Mouse (Mus musculus): Measurements from ENCODE around the gene Neurl3. TPM values are rescaled to one million over a fixed set of nuclear protein-coding genes. Genes with fewer than 3 reads are reported as not detected.

The Neurl3 gene
- total and polyA plus RNA-seq, 3 experiments, result 0.08 to 0.09 (median 0.08) TPM

DNA sequence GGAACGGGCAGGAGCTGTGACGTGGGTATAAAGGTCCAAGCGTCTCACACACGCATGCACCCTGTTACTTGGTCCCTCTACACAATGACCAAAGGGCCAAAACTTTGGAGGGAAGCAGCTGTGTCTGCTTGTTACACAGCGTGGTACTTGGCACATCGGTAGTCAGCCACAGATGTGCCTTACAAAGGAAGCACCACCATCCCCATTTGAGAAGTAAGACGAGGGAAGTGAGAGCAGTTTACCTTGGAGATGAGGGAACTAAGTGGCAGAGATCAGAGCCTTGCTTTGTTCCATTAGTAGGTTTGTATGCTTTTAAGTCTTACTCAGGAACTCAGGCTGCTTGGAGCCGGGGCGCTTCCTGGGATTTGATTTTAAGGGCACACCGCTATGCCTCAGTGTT lies 35.1 kb downstream of the Neurl3 start:
- TF ChIP-seq HCFC1 (IDR thresholded peaks at IDR 0.05; ENCODE audit: low read depth, low read length) (no peak), NELFE (IDR thresholded peaks at IDR 0.05; ENCODE audit: low read depth, low read length) (no peak), SIN3A (IDR thresholded peaks at IDR 0.05; ENCODE audit: low read length) (no peak), CTCF (conservative IDR thresholded peaks at IDR 0.05 in 1 of 2, IDR thresholded peaks at IDR 0.05 in 1 of 2; ENCODE audit: low read depth in 2 of 2, low read length in 2 of 2) (no peak), MYC (IDR thresholded peaks at IDR 0.05; ENCODE audit: low read depth, low read length) (no peak), SMC3 (IDR thresholded peaks at IDR 0.05; ENCODE audit: low read depth, low read length) (no peak)
- no peaks in the 10 kb centered on the region for H3K9me3 ChIP-seq (replicated peaks; ENCODE audit: low read length)
- no peak overlapping the region for H3K27ac ChIP-seq (ENCODE audit: insufficient read depth, low read depth)
- peaks cover 26 to 72% of the 10 kb centered on the region in 2 experiments for H3K4me1 ChIP-seq (ENCODE audit: control insufficient read depth in 1 of 2, insufficient read depth in 2 of 2)
- dilution Hi-C loops (cut with MboI; ENCODE audit: extremely low pct_ligation_motif_present, extremely low pct_unique_long_range_greater_than_20kb, low sequenced_read_pairs) (no loop called here), in situ Hi-C loops (cut with MboI; ENCODE audit: low pct_ligation_motif_present, low pct_unique_long_range_greater_than_20kb, low sequenced_read_pairs) (no loop called here)
- H3K36me3 ChIP-seq (replicated peaks in 1 of 2; ENCODE audit: control insufficient read depth in 1 of 2, insufficient read depth in 1 of 2, low read length in 1 of 2), result peaks cover 4 to 45% of the 10 kb centered on the region in 2 experiments
- no peak for DNase-seq (ENCODE audit: extremely low read depth)
- no peaks in the 10 kb centered on the region for H3K27me3 ChIP-seq (replicated peaks)
- peaks cover 66% of the 10 kb centered on the region for H3K79me2 ChIP-seq (replicated peaks; ENCODE audit: control insufficient read depth, extremely low read depth, insufficient read depth, poor library complexity, severe bottlenecking)
- no peak overlapping the region for H3K4me2 ChIP-seq (ENCODE audit: insufficient read depth, low read depth, poor library complexity, severe bottlenecking)
- H3K4me3 ChIP-seq (replicated peaks in 1 of 3; ENCODE audit: low read depth in 2 of 3, low read length in 2 of 3, poor library complexity in 1 of 3), result no peak overlapping the region
- H3K9ac ChIP-seq (ENCODE audit: insufficient read depth, low read depth), result no peak overlapping the region

- Histone ChIP-seq H3K79me2 (replicated peaks; ENCODE audit: control insufficient read depth, extremely low read depth, insufficient read depth, poor library complexity, severe bottlenecking) (peaks cover 39% of the 10 kb centered on the region), H3K9me3 (replicated peaks; ENCODE audit: low read length) (no peaks in the 10 kb centered on the region), H3K4me1 (ENCODE audit: control insufficient read depth in 1 of 2, insufficient read depth in 2 of 2) (peaks cover 25 to 67% of the 10 kb centered on the region in 2 experiments), H3K9ac (ENCODE audit: insufficient read depth, low read depth) (no peak overlapping the region), H3K4me3 (replicated peaks in 1 of 3; ENCODE audit: low read depth in 2 of 3, low read length in 2 of 3, poor library complexity in 1 of 3) (no peak overlapping the region), H3K36me3 (replicated peaks in 1 of 2; ENCODE audit: control insufficient read depth in 1 of 2, insufficient read depth in 1 of 2, low read length in 1 of 2) (peaks cover 17 to 65% of the 10 kb centered on the region in 2 experiments), H3K4me2 (ENCODE audit: insufficient read depth, low read depth, poor library complexity, severe bottlenecking) (peak overlapping the region; percentile 2), H3K27me3 (replicated peaks) (no peaks in the 10 kb centered on the region), H3K27ac (ENCODE audit: insufficient read depth, low read depth) (no peak overlapping the region)
- DNase-seq (ENCODE audit: extremely low read depth), result no peak
- dilution Hi-C loops (cut with MboI; ENCODE audit: extremely low pct_ligation_motif_present, extremely low pct_unique_long_range_greater_than_20kb, low sequenced_read_pairs), result no loop called here
- in situ Hi-C loops (cut with MboI; ENCODE audit: low pct_ligation_motif_present, low pct_unique_long_range_greater_than_20kb, low sequenced_read_pairs), result no loop called here
- no peak for TF ChIP-seq TCF12 (IDR thresholded peaks at IDR 0.05; ENCODE audit: low read depth, low read length)
- peak; percentile 54; the same call in 1 of the 2 replicates for TF ChIP-seq IRF4 (IDR thresholded peaks at IDR 0.05; ENCODE audit: low read depth, low read length)
These were observed 38.6 kb downstream of the Neurl3 start for GRCm38 (mm10) chr1:36235855-36236254.

DNA sequence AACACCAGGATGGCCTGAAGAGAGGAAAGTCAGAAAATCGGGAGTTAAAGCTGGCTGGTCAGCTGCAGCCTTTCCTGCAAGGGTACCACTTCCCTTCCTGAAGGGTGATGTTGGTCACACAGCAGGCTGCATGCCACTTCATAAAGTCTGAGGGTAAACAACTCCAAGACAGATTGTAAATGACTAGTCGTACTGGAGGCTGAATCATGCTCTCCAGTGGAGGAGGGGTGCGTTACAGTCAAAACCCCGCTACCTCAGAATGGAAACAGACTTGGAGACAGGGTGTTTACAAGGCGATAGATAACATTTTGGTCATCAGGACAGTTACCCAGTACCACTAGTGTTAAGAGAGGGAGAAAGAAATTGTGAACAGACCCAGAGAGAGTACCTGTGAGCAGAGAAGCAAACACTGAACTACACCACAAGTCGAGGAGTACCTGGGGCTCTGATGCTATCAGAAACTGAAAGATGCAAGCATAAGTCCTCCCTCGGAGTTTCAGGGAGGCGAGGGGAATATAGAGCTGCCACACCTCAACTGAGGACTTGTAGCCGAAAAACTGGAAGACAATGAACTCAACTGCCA lies 39.3 kb downstream of the Neurl3 start:
- Histone ChIP-seq H3K27me3 (replicated peaks) (no peaks in the 10 kb centered on the region), H3K4me1 (ENCODE audit: control insufficient read depth in 1 of 2, insufficient read depth in 2 of 2) (peaks cover 20 to 66% of the 10 kb centered on the region in 2 experiments), H3K9me3 (replicated peaks; ENCODE audit: low read length) (no peaks in the 10 kb centered on the region), H3K36me3 (replicated peaks in 1 of 2; ENCODE audit: control insufficient read depth in 1 of 2, insufficient read depth in 1 of 2, low read length in 1 of 2) (peaks cover 20 to 69% of the 10 kb centered on the region in 2 experiments), H3K79me2 (replicated peaks; ENCODE audit: control insufficient read depth, extremely low read depth, insufficient read depth, poor library complexity, severe bottlenecking) (peaks cover 32% of the 10 kb centered on the region), H3K4me3 (replicated peaks in 1 of 3; ENCODE audit: low read depth in 2 of 3, low read length in 2 of 3, poor library complexity in 1 of 3) (no peak overlapping the region), H3K27ac (ENCODE audit: insufficient read depth, low read depth) (0 out of 2 replicates have a peak overlapping the region, but pooled peaks have one; percentile 5), H3K9ac (ENCODE audit: insufficient read depth, low read depth) (no peak overlapping the region), H3K4me2 (ENCODE audit: insufficient read depth, low read depth, poor library complexity, severe bottlenecking) (peak overlapping the region; percentile 2; the same call in 1 of the 2 replicates)
- dilution Hi-C loops (cut with MboI; ENCODE audit: extremely low pct_ligation_motif_present, extremely low pct_unique_long_range_greater_than_20kb, low sequenced_read_pairs), result no loop called here
- in situ Hi-C loops (cut with MboI; ENCODE audit: low pct_ligation_motif_present, low pct_unique_long_range_greater_than_20kb, low sequenced_read_pairs), result no loop called here
- TF ChIP-seq ZNF384 (IDR thresholded peaks at IDR 0.05; ENCODE audit: low read depth, low read length), result no peak
- no peak for TF ChIP-seq POLR2A (IDR thresholded peaks at IDR 0.05; ENCODE audit: low read depth, low read length)
- no peak for TF ChIP-seq RCOR1 (conservative IDR thresholded peaks at IDR 0.05; ENCODE audit: low read depth, low read length)
- no peak for TF ChIP-seq MEF2A (IDR thresholded peaks at IDR 0.05; ENCODE audit: borderline replicate concordance, low read depth, low read length)
- TF ChIP-seq NRF1 (IDR thresholded peaks at IDR 0.05; ENCODE audit: low read depth, low read length), result no peak
- TF ChIP-seq GABPA (IDR thresholded peaks at IDR 0.05; ENCODE audit: insufficient replicate concordance, low read depth, low read length), result no peak
- TF ChIP-seq SMC3 (IDR thresholded peaks at IDR 0.05; ENCODE audit: low read depth, low read length), result no peak
- TF ChIP-seq ZMIZ1 (IDR thresholded peaks at IDR 0.05; ENCODE audit: low read depth, low read length), result no peak
- no peak for TF ChIP-seq MYC (IDR thresholded peaks at IDR 0.05; ENCODE audit: low read depth, low read length)
- no peak for TF ChIP-seq E2F4 (IDR thresholded peaks at IDR 0.05; ENCODE audit: insufficient replicate concordance, low read depth, low read length)
- no peak for TF ChIP-seq ELF1 (IDR thresholded peaks at IDR 0.05; ENCODE audit: low read depth, low read length)
- TF ChIP-seq IRF4 (IDR thresholded peaks at IDR 0.05; ENCODE audit: low read depth, low read length), result no peak
- no peak for TF ChIP-seq MXI1 (IDR thresholded peaks at IDR 0.05; ENCODE audit: low read depth, low read length)
- TF ChIP-seq CTCF (conservative IDR thresholded peaks at IDR 0.05 in 1 of 2, IDR thresholded peaks at IDR 0.05 in 1 of 2; ENCODE audit: low read depth in 2 of 2, low read length in 2 of 2), result no peak
- TF ChIP-seq HCFC1 (IDR thresholded peaks at IDR 0.05; ENCODE audit: low read depth, low read length), result no peak
- no peak for TF ChIP-seq UBTF (IDR thresholded peaks at IDR 0.05; ENCODE audit: low read depth, low read length)
- TF ChIP-seq USF2 (conservative IDR thresholded peaks at IDR 0.05; ENCODE audit: low read depth, low read length), result no peak
- no peak for TF ChIP-seq MAZ (IDR thresholded peaks at IDR 0.05; ENCODE audit: low read depth, low read length)
- DNase-seq (ENCODE audit: extremely low read depth), result no peak
